Mouse (Mus musculus): ENCODE data around the gene Higd1c.

GRCm38 (mm10) chr15:100414942-100415341 lies 50.6 kb downstream of the Higd1c start:
- TF ChIP-seq CTCF (IDR thresholded peaks at IDR 0.05; ENCODE audit: low read depth) (no peak), EP300 (optimal IDR thresholded peaks at IDR 0.05) (no peak)

Data from stomach, postnatal 0 days (tissue).